Mouse (Mus musculus): ENCODE data around the gene Dchs2.

The Dchs2 gene

DNA sequence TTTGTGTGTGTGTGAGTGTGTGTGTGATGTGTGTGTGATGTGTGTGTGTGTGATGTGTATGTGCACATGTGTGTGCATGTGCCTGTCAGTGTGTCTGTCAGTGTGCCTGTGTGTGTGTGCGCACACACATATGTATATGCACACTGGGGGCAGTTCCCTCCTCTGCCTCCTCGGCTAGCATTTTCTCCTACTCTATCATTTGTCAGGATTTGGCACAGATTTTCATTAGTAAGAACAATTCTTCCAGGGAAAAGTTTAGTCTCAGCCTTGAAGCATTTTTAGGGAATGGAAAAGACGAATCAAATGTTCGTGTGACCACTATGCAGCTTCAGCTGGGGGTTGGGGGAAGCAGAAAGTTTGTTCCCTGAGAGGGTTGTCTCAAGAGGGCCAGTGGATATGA, 28.4 kb downstream of the Dchs2 start:
- no peak for DNase-seq

DNA sequence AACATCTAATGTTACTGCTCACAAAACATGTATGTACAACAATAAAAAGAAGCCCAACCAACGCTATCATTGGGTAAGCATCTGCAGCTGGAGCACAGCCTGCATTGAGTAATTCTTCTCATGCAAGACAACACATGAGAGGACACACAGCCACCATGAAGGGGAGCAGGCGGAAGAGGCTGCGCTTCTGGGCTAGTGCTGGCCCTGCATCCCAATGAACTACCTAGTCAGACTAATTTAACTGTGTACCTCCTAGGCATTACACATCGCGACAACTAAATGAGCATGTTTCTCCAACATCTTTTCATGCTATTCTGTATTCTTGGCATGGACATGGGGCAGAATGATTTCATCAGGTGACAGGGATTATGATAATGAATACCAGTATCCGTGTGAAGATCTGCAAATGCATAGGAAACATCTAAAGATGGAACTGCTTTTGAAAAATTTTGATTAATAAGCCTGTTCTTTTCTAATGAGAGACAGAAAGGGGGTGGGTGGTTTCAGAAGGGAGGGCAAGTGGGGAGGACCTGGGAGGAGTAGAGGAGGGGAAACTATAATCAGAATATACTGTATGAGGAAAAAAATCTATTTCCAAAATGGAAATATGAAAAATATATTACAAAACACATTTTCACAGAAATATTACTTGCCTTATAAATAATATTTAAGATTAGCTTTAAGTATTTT, 33.9 kb downstream of the Dchs2 start:
- no peak for DNase-seq

DNA sequence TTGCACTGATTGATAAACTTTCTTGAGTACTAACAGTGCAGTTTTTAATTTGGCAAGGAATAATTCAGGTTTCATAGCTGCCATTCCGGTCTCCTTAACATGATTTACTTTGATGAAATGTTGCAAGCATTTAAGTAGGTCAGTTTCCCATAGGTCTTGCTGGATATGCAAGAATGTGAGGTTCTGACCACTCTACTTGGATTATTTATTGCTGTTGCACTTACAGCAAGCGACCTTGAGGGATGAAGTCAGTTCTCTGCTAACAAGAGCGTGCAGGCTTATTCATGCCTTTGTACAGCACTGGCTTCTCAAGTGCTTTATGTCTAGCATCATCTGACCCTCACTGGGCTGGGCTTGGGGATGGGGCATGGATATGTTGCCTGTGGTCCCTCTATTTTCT, 35.9 kb downstream of the Dchs2 start:
- no peak for DNase-seq

DNA sequence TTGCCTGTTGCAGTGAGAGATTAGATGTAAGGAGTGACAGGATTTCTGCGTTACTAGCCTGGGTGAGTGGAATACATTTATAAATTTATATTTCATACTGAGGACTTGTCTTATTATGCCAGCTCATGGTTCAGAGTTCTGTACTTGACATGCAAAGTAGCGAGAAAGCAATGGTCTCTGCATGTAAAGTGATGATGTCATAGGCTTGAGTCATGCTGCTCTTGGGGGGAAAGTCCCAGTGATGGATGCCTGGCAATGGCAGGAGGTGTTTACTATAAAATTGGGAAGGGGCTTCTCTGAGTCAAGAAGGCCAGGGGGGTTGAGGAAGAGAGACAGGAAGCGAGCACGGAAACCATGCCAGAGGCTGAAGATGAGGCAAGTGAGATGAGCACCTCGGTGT, 57.8 kb downstream of the Dchs2 start:
- DNase-seq, result no peak

DNA sequence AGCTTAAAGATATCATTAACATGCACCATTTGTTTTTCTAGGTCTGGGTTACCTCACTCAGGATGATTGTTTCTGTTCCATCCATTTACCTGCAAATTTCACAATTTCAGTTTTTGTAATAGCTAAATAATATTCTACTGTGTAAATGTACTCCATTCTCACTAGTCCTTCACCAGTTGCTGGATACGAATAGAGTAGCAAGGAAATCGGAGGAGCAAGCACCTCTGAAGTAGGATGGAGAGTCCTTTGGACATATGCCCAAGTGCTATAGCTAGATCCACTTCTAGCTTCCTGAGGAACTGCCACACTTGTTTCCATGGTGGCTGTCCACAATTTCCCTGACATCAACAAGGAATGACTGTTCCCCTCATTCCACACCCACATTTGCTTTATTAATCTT, 63.5 kb downstream of the Dchs2 start:
- DNase-seq, result no peak

DNA sequence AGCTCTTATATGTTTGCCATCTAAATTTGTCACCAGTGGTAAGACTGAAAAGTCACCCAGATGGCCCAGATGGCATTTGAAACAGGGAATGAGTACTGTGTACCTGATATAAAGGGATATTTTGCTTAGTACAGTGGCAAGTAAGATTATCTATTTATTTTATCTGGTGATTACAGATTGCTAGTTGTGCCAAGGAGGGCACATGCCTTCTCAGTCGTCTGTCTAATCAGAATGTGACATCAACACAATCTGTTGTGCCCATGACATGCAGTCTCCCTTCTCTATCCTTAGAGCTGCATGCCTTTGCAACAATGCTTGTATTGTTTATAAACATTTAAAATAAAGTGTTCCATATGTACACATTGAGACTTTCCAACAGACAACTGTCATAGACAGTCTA, 64.7 kb downstream of the Dchs2 start:
- DNase-seq, result no peak

DNA sequence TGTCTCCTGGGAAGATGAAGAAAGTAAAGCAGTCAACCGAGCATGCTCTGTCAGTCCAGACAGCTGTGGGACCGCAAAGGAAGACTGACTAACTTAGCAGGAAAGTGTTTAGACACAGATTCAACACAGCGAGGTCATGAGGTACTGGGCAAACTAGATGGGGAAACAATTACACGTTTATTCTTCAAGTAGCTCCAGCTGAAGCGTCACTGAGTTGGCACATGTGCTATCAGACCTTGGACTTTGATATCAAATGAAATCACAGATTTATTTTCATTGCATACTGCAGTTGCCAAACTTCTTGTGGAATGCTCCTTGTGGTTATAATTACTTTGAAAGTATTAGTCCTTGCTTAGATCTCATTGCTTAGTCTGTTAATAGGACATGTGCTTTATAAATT, 67.2 kb downstream of the Dchs2 start:
- no peak for DNase-seq

DNA sequence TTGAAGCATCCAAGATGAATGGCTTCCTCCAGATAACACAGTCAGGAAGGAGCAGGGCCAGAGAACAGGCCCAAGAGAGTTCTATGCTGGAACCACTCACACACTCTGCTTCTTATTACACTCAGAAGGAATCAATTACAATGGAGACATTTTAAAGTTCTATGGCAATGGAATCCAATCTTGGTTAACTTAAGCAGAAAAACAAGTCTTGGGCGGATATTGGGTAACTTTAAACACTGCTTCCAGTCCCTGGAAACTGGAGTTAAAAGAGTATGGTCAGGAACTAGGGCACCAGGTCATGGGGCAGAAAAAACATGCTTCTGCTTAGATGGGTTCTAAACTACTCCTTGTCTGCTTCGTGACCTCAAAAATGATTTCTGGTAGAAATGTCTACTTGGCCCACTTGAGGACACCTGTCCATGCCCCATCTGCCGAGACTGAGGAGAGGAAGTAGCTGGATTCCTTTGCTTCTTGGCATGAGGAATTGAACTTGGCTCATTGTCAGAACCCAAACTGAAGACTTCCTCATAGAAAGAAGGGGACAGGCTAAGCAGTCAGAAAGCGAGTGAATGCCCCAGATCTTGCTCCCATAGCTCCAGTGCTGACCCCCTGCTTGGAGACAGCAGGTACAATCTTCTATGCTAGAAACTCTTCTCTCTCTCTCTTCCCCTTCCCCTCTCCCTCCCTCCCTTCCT, 73.7 kb downstream of the Dchs2 start:
- no peak for DNase-seq

DNA sequence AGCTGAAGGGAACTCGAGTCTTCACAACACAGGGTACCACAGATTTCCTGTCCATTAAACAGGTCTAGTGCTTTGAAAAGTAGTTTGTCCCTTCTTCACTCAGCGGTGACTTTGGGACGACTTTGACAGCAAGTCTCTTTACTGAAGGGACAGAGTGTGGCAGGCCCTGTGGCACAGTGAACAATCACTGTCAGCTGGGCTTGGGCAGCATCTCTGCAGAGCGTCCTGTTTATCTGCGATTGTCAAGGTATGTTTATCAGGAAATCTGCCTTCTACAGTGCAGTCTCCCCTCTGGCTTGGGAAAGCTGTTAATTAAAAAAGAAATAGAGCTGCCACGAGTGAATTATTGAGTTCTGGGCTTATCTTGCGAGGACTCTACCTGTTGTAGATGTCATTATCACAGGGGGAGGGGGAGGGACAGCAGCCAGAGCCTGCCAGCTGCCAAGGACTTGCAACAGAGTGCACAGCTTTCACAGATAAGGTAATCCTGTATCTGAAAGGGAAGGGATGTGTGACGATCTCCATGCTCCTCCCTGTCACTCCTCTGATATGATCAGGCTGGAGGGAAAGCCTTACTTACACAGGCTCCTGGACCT, 77.4 kb downstream of the Dchs2 start:
- DNase-seq, result no peak

DNA sequence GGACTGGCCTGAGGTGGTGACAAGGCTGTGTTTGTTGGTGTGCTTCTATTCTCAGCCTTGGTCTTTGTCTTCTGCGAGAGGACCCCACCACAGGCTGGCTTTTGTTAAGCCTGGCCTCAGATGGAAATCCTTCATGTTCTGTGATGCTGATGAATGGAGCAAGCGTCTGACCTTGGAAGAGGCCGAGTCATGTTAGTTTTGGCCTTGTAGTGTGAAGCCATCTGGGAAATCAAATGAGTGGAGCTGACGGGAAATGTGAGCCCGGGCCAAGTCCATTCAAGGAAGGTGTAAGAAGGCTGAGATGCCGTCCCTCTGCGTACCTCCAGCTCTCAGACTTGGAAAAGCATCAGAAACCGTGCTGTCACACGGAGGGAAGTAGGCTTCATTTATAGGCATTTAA, 81.9 kb downstream of the Dchs2 start:
- no peak for DNase-seq

DNA sequence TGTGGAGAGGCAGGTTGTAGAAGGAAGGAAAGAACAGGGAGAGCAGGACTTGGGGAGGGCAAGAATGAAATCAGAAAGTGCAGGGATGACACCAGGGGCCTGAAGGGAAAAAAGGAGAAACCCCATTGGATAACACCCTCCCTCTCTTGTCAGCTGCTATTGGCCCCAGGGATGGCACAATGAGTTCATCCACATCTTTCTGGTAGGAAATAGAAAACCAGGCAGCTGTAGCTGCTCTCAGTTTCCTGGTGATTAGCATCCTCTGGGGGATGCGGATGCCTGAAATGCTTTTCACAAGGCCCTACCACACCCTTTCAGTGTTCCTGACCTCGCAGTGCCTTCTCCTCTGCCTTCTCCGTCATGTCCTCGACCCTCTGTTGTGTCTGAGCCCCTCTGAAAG, 82.5 kb downstream of the Dchs2 start:
- no peak for DNase-seq

DNA sequence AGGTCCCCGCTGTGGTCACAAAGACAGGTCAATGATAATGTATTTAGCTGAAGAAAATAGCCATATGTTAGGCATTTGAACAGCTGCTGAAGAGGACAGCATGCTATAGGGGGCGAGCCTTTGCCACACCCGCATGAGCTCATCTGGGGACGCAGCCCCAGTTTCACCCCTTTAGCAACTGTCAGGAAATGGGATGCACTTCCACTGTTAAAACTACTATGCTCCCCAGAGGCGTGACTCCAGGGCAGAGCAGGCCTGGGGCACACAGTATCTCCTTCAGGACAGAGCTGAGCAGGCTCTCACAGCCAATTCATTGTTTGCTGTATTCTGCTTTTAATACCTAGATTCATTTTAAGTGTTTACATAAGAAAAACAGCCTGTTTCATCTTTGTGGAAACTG, 84.2 kb downstream of the Dchs2 start:
- no peak for DNase-seq

DNA sequence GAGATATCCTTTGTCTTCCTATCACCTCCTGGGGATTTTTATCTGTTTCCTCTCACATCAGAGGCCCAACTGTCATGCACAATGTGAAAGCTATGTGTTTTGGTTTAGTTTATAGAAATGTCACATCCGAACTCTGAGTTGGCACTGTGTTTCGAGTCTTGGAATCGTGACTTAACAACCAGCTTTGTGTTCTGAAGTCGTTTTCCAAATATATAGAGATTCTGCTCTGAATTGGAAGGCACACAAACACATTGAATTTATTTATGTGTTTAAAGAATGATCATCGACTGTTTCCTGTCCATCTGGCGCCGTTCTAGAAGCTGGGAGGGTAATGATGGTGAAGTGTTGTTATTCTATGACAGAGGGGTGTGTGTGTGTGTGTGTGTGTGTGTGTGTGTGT, 84.8 kb downstream of the Dchs2 start:
- DNase-seq, result no peak

DNA sequence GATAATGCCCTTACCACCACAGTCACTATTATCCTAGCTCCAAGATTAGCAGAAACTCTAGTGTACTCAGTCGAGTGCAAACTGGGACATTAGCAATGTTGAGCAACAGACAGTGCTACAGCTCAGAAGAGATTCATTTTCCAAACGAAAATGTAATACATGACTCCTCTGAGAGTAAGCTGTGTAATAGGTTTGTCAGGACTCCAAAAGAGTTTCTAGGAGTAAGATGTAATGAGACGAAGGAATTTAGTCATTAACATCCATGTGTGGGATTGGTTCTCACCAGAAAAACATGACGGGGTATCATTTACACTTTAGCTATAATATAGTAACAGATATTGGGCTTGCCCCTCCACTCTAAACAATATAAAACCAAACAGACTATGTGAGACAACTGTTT, 90.3 kb downstream of the Dchs2 start:
- DNase-seq, result no peak

DNA sequence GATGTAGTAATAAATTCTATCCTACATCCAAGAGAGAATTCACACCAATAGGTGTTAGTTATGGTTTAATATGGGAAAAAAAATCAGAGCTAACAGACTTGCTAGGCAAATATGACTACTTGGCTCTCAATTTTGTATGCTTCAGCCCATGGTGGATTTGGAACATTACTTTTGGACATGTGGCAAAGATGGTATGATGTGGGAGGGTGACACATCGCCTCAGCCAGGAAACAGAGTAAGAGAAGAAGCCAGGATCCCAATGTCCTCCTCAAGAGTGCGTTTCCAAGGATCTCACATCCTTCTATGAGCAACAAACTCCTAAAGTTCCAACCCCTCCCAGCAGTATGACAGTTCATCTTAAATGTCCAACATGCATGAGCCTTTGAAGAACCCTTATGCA, 92.4 kb downstream of the Dchs2 start:
- no peak for DNase-seq

DNA sequence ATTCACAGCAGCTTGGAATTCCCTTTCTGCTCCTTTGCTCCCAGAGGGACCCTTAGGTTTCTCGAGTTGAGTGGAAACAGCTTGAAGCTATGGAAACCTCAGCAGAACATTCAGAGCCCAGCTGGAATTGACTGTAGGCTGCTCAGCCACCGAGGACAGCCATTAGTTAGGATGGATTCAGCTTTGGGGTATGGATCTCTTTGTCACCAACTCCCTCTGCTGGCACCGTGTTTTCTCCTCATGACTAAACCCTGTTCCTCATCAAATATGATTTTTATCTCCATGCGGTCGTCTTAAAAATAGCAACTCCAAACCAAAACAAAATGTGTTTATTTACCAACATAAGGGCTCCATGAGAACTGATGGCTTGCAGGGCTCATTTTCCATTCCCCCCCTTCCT, 94.4 kb downstream of the Dchs2 start:
- DNase-seq, result no peak

DNA sequence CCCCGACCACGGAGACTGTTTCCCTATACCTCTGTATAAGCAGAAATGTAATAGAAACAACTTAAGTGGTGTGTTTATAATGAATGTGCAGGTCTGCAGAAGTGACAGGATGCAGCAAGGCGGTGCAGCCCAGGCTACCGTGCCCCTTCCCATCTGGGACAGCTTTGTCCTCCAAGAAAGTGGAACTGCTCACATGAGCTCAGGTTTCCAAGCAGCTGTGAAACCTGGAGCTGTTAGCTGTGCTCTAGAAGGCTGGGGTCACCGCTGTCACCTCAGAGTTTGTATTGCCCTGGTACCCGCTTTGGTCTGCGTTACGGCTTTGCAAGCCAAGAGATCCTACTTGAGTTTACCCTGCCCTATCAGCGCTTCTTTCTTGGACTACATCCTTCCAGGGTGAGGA, 100.6 kb downstream of the Dchs2 start:
- no peak for DNase-seq

DNA sequence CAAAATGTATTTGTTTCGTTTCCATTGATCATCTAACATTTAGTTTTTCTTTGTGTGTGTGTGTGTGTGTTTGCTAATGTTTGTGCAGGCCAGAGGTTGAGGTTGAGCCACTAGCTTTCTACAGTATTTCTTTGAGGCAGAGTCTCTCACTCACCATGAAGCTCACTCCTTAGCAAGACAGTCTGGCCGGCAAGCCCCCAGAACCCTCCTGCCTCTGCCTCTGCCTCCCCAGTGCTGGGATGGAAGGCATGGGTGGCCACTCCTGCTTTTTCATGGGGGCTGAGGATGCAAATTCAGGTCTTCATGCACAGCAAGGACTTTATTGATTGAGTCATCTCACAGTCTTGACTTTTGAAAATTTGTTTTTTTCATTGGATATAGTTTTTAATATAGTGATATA, 102.6 kb downstream of the Dchs2 start:
- DNase-seq, result no peak

DNA sequence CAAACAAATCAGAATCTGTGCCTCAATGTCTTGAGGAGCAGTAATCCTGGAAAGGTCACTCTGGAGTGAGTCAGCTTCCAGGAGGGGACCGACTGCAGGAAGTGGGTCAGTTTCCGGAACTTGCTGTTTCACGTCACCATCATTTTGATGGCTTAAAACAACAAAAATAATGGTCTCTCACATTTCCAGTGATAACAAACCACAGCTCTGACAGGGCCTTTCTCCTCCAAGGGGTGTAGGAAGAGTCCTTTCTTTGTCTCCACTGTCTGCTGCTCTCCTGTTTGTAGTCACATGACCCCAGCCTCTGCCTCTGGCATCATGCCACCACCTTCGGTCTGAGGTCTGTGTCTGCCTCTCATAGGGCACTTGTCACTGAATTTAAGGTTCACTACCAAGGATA, 106.7 kb downstream of the Dchs2 start:
- DNase-seq, result peak; percentile 41

DNA sequence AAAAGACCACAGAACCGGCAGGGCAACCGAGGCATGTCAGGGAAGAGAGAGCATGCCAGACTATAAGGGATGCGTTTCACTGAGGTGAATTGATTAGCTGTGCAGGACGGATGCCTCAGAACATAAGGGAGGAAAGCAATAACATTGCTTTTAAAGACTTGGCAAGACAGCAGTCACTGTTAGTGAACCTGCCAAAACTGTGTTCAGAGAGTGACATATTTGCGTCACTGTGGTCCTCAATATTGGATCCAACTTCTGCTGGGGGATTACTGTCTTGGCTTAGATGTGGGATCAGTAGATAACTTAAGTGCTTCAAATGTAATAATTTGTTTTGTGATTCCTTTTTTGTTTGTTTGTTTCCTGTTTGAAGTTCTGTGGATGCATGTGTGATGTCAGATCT, 107.3 kb downstream of the Dchs2 start:
- DNase-seq, result no peak

DNA sequence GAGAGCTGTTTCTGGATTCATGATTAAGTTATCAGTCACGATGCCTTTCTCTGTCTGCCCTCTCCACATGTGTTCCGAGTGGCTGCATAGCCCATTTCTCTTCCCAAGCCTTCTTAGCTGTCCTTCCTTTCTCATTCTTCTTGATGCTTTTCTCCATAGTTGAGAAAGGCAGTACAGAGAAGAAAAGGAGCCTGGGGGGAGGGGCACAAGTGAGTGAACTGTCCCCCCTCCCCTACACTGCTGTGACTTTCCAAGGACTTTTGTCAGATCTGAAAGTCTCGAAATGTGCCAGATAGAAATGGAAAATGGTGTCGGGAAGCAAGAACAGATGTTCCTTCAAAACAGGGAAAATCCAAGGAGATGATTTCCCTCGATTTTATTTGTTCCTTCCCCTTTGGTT, 118.8 kb downstream of the Dchs2 start:
- no peak for DNase-seq

DNA sequence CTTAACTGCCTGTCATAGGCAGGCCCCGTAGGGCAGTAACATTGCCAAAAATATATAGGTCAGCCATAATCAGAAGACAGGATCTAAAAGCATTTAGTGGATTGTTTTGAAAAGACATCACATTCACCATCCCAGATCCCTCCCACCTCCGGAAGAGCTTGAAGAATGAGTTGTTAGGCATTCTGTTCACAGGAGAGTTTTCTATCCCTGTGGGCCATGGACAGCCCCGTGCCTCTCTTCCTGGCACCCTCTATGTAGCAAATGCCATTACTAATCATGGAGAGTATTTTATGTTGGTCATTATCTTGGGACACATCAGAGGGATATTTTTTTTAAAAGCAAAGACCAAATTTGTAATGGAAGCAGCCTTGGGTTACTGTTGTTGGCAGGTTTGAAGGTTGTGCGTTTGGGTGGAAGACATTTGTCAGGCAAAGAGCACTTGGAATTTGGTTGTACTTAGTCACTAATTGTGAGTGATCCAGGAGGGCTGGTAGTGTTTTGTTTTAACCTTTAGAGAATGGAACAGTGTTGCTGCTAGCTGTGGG, 122.3 kb downstream of the Dchs2 start:
- DNase-seq, result no peak

DNA sequence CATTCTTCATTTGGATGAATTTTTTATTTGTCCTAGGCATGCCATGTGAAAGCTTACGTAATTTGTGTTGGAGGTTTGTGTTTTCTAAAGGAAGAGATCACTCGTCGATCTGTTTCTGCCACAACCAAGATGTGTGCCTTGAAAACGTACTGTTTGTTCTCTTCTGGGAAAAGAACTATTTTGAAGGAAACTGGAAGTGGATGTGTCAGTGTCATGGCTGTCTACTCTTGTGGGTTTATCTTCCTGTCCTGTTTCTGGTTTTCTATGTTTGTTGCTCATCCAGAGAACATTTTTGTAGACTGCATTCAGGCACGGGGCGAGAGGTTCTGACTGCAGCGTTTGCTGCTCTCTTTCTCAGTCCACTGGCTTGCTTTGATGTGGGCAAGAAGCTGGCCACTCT, 124.2 kb downstream of the Dchs2 start:
- DNase-seq, result no peak

DNA sequence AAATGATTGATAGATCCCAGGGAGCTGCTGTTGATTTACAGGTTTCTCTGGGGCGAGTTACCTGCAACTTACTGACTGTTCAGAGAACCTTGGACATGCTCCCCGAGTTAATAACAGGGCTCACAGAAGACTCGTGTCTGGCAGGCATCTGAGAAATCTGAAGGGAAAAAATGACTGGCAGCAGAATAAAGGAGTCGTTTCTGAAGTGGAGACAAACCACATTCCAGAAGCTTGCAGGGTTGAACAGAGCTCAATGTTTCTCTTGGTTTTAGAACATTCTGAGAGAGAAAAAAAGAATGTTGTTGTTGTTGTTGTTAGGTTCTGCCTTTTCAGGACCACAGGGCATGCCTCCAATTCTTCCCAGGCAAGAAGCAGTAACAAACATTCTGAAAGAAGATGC, 131.7 kb downstream of the Dchs2 start:
- DNase-seq, result no peak
